Mouse (Mus musculus): Measurements from ENCODE around the gene Cd33. TPM values are rescaled to one million over a fixed set of nuclear protein-coding genes. Genes with fewer than 3 reads are reported as not detected.
A peak's percentile ranks its signal among the peaks of the same experiment; 100 is the strongest.

Gene Cd33
- total and polyA plus RNA-seq, 2 experiments from 2014 or later, result 1.5 to 2.1 TPM

DNA sequence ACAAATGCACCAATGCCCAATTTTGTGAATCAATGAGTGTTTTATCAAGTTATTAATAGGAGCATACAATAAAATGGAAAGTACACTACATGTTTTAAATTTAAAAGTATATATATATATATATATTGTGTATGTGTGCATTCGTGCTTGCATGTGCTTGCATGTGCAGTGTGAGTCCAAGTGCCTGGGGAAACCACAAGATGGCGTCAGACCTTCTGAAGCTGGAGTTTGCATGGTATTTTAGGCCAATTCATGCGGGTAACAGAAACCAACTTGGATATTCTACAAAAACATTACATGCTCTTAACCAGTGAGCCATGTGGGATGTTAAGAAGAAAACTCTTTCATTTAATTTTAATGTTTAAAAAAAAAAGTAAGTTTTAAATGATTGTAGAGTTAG is 18.9 kb downstream of the Cd33 start:
- no peak for TF ChIP-seq CTCF (IDR thresholded peaks at IDR 0.05)
- no peak overlapping the region for H3K9ac ChIP-seq (replicated peaks; ENCODE audit: low read length, poor library complexity, severe bottlenecking)
- no peak for DNase-seq (ENCODE audit: low spot score)

DNA sequence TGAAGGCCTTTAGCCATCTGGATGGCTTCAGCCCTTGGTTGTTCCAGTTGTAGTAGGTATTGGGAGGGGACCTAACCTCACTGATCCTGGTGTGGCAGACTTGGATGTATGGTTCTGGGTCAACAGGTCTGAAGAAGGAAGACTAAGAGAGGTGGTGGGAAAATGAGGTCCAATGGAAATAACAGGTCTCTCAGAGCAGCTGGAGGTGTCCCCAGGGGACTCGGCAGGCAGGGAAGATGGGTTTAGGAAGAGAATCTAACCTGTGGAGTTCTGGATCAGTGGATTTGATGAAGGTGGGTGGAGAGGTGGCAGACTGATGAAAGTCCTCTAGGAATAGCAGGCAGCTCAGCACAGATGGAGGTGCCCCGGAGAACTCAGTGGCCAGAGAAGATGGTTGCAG is 21.5 kb downstream of the Cd33 start:
- Histone ChIP-seq H3K9ac (replicated peaks; ENCODE audit: low read length, poor library complexity, severe bottlenecking) (no peak overlapping the region), H3K4me1 (ENCODE audit: insufficient read depth, low read length) (no peaks in the 10 kb centered on the region)
- DNase-seq (ENCODE audit: low spot score), result no peak

More for the DNA sequence above, 18.9 kb downstream of the Cd33 start:
- no peak overlapping the region for H3K4me3 ChIP-seq (ENCODE audit: low read depth, low read length)
- H3K27me3 ChIP-seq (ENCODE audit: insufficient read depth, low read length), result no peaks in the 10 kb centered on the region
- no peak overlapping the region for H3K27ac ChIP-seq (ENCODE audit: low read depth, low read length)
- no peaks in the 10 kb centered on the region for H3K36me3 ChIP-seq (ENCODE audit: insufficient read depth, low read length)
- no peaks in the 10 kb centered on the region for H3K4me1 ChIP-seq (ENCODE audit: insufficient read depth, low read length)
- no peaks in the 10 kb centered on the region for H3K9me3 ChIP-seq (ENCODE audit: low read length)
- 48% methylated on average over 3 of the region's 3 CpGs for WGBS
- ATAC-seq (ENCODE audit: low FRiP score), result no peak
- H3K4me2 ChIP-seq (ENCODE audit: low read depth, low read length, poor library complexity, severe bottlenecking), result no peak overlapping the region

DNA sequence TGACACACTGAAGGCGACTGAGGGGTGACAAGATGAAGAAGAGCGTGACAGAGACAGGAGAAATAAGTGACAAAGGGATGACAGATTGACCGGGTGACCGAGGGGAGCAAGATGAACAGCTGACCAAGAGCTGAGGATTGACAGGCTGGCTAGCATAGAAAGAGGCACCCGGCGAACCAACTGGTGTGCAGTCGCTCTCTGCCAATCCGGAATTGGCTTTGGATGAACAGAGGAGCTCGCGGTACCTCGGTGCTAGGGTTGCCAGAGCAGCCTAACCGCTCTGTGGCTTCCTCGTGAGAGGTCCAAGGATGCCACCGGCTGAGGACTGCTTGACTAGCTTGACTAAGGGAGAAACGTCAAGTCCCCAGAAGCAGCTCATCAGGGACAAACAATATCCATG is 25.9 kb downstream of the Cd33 start:
- Histone ChIP-seq H3K4me2 (ENCODE audit: low read depth, low read length, poor library complexity, severe bottlenecking) (no peak overlapping the region), H3K4me3 (ENCODE audit: low read depth, low read length) (no peak overlapping the region), H3K27ac (ENCODE audit: low read depth, low read length) (no peak overlapping the region), H3K4me1 (ENCODE audit: insufficient read depth, low read length) (no peaks in the 10 kb centered on the region), H3K36me3 (ENCODE audit: insufficient read depth, low read length) (no peaks in the 10 kb centered on the region), H3K9ac (replicated peaks; ENCODE audit: low read length, poor library complexity, severe bottlenecking) (no peak overlapping the region), H3K27me3 (ENCODE audit: insufficient read depth, low read length) (no peaks in the 10 kb centered on the region), H3K9me3 (ENCODE audit: low read length) (no peaks in the 10 kb centered on the region)
- no peak for TF ChIP-seq CTCF (IDR thresholded peaks at IDR 0.05)
- ATAC-seq (ENCODE audit: low FRiP score), result no peak
- peak; percentile 17 for DNase-seq (ENCODE audit: low spot score)
- 83% methylated on average over 15 of the region's 15 CpGs for WGBS

More for the DNA sequence above, 21.5 kb downstream of the Cd33 start:
- no peak overlapping the region for H3K4me3 ChIP-seq (ENCODE audit: low read depth, low read length)
- no peaks in the 10 kb centered on the region for H3K9me3 ChIP-seq (ENCODE audit: low read length)
- no peak for ATAC-seq (ENCODE audit: low FRiP score)
- no peak overlapping the region for H3K4me2 ChIP-seq (ENCODE audit: low read depth, low read length, poor library complexity, severe bottlenecking)
- no peaks in the 10 kb centered on the region for H3K27me3 ChIP-seq (ENCODE audit: insufficient read depth, low read length)
- 80% methylated on average over 2 of the region's 2 CpGs for WGBS
- H3K27ac ChIP-seq (ENCODE audit: low read depth, low read length), result no peak overlapping the region
- H3K36me3 ChIP-seq (ENCODE audit: insufficient read depth, low read length), result no peaks in the 10 kb centered on the region
- TF ChIP-seq CTCF (IDR thresholded peaks at IDR 0.05), result no peak

DNA sequence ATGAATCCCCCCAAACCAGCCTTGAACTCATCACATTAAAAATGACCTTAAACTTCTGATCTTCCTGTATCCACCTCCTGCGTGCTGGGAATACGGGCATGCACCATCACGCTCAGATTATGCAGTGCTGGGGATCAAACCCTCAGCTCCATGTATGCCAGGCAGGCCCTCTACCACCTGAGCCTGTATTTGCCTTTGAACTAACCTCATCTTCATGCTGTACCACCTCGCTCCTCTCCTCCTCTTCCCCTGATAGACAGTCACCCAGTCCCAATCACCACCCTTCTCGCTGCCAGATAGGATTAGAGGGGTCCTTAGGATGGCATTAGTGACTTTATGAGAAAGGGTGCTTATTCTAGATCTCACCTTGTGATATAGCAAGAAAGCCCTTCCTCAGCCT is 29.2 kb downstream of the Cd33 start:
- H3K4me1 ChIP-seq (ENCODE audit: insufficient read depth, low read length), result no peaks in the 10 kb centered on the region
- H3K4me2 ChIP-seq (ENCODE audit: low read depth, low read length, poor library complexity, severe bottlenecking), result no peak overlapping the region
- no peaks in the 10 kb centered on the region for H3K36me3 ChIP-seq (ENCODE audit: insufficient read depth, low read length)
- TF ChIP-seq CTCF (IDR thresholded peaks at IDR 0.05), result no peak
- no peak for DNase-seq (ENCODE audit: low spot score)
- no peak overlapping the region for H3K9ac ChIP-seq (replicated peaks; ENCODE audit: low read length, poor library complexity, severe bottlenecking)
- no peak for ATAC-seq (ENCODE audit: low FRiP score)
- no peak overlapping the region for H3K4me3 ChIP-seq (ENCODE audit: low read depth, low read length)
- H3K27me3 ChIP-seq (ENCODE audit: insufficient read depth, low read length), result no peaks in the 10 kb centered on the region
- no peaks in the 10 kb centered on the region for H3K9me3 ChIP-seq (ENCODE audit: low read length)
- no peak overlapping the region for H3K27ac ChIP-seq (ENCODE audit: low read depth, low read length)
- WGBS, result 79% methylated on average over 5 of the region's 5 CpGs

DNA sequence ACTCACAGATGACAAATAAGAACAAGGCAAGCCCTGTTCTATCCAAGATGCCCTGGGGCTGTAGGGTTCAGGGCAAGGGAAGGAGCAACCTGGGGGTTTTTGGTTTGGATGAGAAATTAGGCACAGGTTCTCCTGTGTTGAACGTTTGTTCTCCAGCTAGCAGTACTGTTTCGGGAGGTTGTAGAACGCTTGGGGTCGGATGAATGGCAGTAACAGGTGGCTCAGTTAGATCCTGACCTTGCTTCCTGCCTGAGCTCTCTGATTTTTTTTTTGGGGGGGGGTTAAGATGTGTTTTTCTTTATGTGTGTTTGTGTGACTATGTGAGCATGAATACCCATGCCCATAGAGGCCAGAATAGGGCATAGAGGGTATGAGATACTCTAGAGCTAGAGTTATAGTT is 31.7 kb downstream of the Cd33 start:
- 84% methylated on average over 4 of the region's 4 CpGs for WGBS
- Histone ChIP-seq H3K9ac (replicated peaks; ENCODE audit: low read length, poor library complexity, severe bottlenecking) (no peak overlapping the region), H3K27ac (ENCODE audit: low read depth, low read length) (no peak overlapping the region), H3K9me3 (ENCODE audit: low read length) (no peaks in the 10 kb centered on the region), H3K36me3 (ENCODE audit: insufficient read depth, low read length) (no peaks in the 10 kb centered on the region), H3K4me2 (ENCODE audit: low read depth, low read length, poor library complexity, severe bottlenecking) (no peak overlapping the region), H3K4me3 (ENCODE audit: low read depth, low read length) (no peak overlapping the region), H3K27me3 (ENCODE audit: insufficient read depth, low read length) (no peaks in the 10 kb centered on the region), H3K4me1 (ENCODE audit: insufficient read depth, low read length) (no peaks in the 10 kb centered on the region)
- ATAC-seq (ENCODE audit: low FRiP score) (no peak), DNase-seq (ENCODE audit: low spot score) (no peak)
- no peak for TF ChIP-seq CTCF (IDR thresholded peaks at IDR 0.05)

DNA sequence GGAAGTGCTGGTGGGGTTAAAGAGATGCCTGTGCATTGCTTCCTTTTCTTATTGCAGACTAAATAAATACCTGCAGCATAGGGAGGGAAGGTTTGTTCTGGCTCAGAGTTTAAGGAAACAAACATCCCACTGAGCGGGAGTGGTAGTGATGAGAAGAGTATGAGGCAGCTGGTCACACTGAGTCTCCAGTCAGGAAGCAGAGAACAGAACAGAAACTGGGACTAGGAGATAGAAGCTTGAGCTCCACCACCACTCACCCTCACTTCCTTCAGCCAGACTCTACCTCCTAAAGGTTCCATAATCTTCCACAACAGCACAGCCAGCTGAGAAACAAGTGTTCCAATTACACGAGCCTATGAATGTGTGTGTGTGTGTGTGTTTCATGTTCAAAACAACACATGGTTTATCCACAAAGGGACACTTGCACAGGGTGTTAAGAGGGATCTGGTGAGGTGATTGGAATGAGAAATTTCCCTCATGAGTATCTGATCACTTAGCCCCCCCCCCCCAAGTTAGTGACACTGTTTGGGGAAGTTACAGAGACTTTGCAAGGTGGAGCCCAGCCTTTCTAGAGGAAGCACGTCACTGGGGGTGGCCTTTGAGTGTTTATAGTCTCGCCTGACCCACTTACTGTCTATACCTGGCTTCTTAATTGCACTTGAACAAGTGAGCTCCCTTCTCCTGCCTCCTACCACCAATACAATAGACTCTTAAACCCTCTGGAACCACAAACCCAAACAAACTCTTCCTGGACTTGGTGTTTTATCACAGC is 32.3 kb downstream of the Cd33 start:
- WGBS, result 73% methylated on average over 4 of the region's 4 CpGs
- no peak for TF ChIP-seq CTCF (IDR thresholded peaks at IDR 0.05)
- H3K36me3 ChIP-seq (ENCODE audit: insufficient read depth, low read length), result no peaks in the 10 kb centered on the region
- no peak overlapping the region for H3K27ac ChIP-seq (ENCODE audit: low read depth, low read length)
- no peak overlapping the region for H3K9ac ChIP-seq (replicated peaks; ENCODE audit: low read length, poor library complexity, severe bottlenecking)
- no peak for DNase-seq (ENCODE audit: low spot score)
- ATAC-seq (ENCODE audit: low FRiP score), result no peak
- H3K4me3 ChIP-seq (ENCODE audit: low read depth, low read length), result no peak overlapping the region
- H3K4me1 ChIP-seq (ENCODE audit: insufficient read depth, low read length), result no peaks in the 10 kb centered on the region
- H3K4me2 ChIP-seq (ENCODE audit: low read depth, low read length, poor library complexity, severe bottlenecking), result no peak overlapping the region
- no peaks in the 10 kb centered on the region for H3K27me3 ChIP-seq (ENCODE audit: insufficient read depth, low read length)
- H3K9me3 ChIP-seq (ENCODE audit: low read length), result no peaks in the 10 kb centered on the region

Measured in midbrain, postnatal 0 days (tissue).